In the genomic region with DNA sequence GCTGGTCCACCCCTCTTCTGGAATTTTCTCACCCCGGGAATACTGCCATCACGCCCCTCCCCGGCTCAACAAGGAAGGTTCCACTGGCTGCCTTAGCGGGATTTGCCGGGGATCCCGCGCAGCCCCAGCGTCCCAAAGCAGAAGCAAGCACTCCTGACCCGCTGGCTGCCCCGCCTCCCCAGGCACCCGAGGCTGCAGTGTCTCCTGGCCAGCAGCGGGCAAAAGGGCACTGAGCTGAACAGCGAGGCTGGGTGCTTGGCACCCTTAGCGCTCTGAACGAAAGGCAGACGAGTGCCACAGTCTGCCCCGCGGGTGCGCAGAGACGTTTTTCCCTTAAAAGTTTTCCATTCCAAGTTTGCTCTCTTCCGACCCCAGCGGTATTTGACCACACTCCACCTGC, we compare ENCODE assay signal across 9 mouse cellular contexts. TPM values are rescaled to one million over a fixed set of nuclear protein-coding genes. Genes with fewer than 3 reads are reported as not detected.
A peak's percentile ranks its signal among the peaks of the same experiment; 100 is the strongest.
DNase-seq lines count a peak whose midpoint lies in the region; ATAC-seq and TF ChIP-seq lines count a peak whose summit lies in the region.
"Had no signal": no experiment of that assay in that cellular context is flagged by ENCODE, and none has a peak within 500 bp of the region (broad histone marks: within the 10 kb centered on the region; RNA-seq: fewer than 3 reads in every experiment).

No protein-coding gene starts in this region.

- H3K4me2 ChIP-seq in neural tube, embryonic 15.5 days = peak overlapping the region; percentile 82

- peak overlapping the region; percentile 65 for H3K9ac ChIP-seq in neural tube, embryonic 15.5 days (replicated peaks)

- no peak for TF ChIP-seq POLR2A in lung, adult 2 months (IDR thresholded peaks at IDR 0.05; ENCODE audit: borderline replicate concordance, extremely low read depth, low read depth, low read length)

- no peaks in the 10 kb centered on the region for H3K27me3 ChIP-seq in neural tube, embryonic 15.5 days (replicated peaks)

- H3K4me1 ChIP-seq in brown adipose tissue, adult 24 weeks (ENCODE audit: control insufficient read depth, insufficient read depth, insufficient read length, low read length) = peaks cover 6% of the 10 kb centered on the region
- H3K4me1 ChIP-seq in lung, adult 2 months (ENCODE audit: control insufficient read depth, insufficient read depth, low read length) = peaks cover 6% of the 10 kb centered on the region
- peaks cover 72% of the 10 kb centered on the region for H3K4me1 ChIP-seq in neural tube, embryonic 15.5 days

- no peak for TF ChIP-seq CTCF in lung, adult 2 months (IDR thresholded peaks at IDR 0.05; ENCODE audit: insufficient read depth, low read length)

- no peak for ATAC-seq in neural tube, embryonic 15.5 days (ENCODE audit: low FRiP score)
- ATAC-seq in megakaryocyte-erythroid progenitor cell, adult 5-6 weeks (replicated peaks; ENCODE audit: low FRiP score, low TSS enrichment, poor library complexity, severe bottlenecking) = no peak

- peak overlapping the region; percentile 64 for H3K4me3 ChIP-seq in brown adipose tissue, adult 24 weeks (ENCODE audit: insufficient read depth, low read depth, low read length)
- H3K4me3 ChIP-seq in lung, adult 2 months (replicated peaks; ENCODE audit: extremely low read depth, low read depth, low read length) = peak overlapping the region; percentile 3
- H3K4me3 ChIP-seq in neural tube, embryonic 15.5 days (replicated peaks) = peak overlapping the region; percentile 53

- 2% methylated on average over 22 of the region's 22 CpGs for WGBS in lung, adult 2 months
- under 1% methylated on average over 22 of the region's 22 CpGs for WGBS in neural tube, embryonic 15.5 days

- DNase-seq in cerebellum, postnatal 10 days = peak; percentile 30 to 31
- DNase-seq in cerebellum, adult 9-10 months = no peak
- DNase-seq in heart, adult 9 months (ENCODE audit: low spot score in 2 of 2) = peak; percentile 11 to 19
- DNase-seq in kidney, adult 8-10 months = peak; percentile 64 to 73
- DNase-seq in lung, adult 2 months = no peak

- no peak overlapping the region for H3K27ac ChIP-seq in brown adipose tissue, adult 24 weeks (replicated peaks; ENCODE audit: low read depth, low read length)
- H3K27ac ChIP-seq in neural tube, embryonic 15.5 days (replicated peaks) = peak overlapping the region; percentile 82

- H3K36me3 ChIP-seq in neural tube, embryonic 15.5 days = no peaks in the 10 kb centered on the region

- no peaks in the 10 kb centered on the region for H3K9me3 ChIP-seq in neural tube, embryonic 15.5 days (replicated peaks)

RNA-seq across cellular contexts. Expression of a gene that starts 2.1 kb away (rescaled TPM):
- polyA plus RNA-seq in brown adipose tissue, adult 24 weeks (2012; ENCODE audit: insufficient read depth, insufficient read length, missing spikeins) = 0.48 and 1.4 TPM in 2 replicates
- 4.9 and 7.8 TPM in 2 replicates for polyA plus RNA-seq in lung, adult 2 months (2012; rRNA removed)
- polyA plus RNA-seq in neural tube, embryonic 15.5 days (2015; fragmentation: Nextera tagmentation; extraction: Ambion mirVana) = 65.1 and 70.0 TPM in 2 replicates
- total RNA-seq in megakaryocyte-erythroid progenitor cell, adult 5-6 weeks (2014; fragmentation: Nextera tagmentation) = 1.2 and 3.2 TPM in 2 replicates
- total RNA-seq in megakaryocyte-erythroid progenitor cell, adult 5-6 weeks (2017) = not detected in 2 replicates

RNA-seq across cellular contexts. Expression of a gene that starts 58.2 kb away (rescaled TPM):
- not detected in 2 replicates for polyA plus RNA-seq in brown adipose tissue, adult 24 weeks (2012; ENCODE audit: insufficient read depth, insufficient read length, missing spikeins)
- not detected in 2 replicates for polyA plus RNA-seq in lung, adult 2 months (2012; rRNA removed)
- polyA plus RNA-seq in neural tube, embryonic 15.5 days (2015; fragmentation: Nextera tagmentation; extraction: Ambion mirVana) = not detected in 2 replicates
- not detected in 2 replicates for total RNA-seq in megakaryocyte-erythroid progenitor cell, adult 5-6 weeks (2014; fragmentation: Nextera tagmentation)
- not detected in 2 replicates for total RNA-seq in megakaryocyte-erythroid progenitor cell, adult 5-6 weeks (2017)
- total RNA-seq: gastrocnemius, adult 8-10 months had no signal

Comparison
In these comparisons a context has a peak if more than half of its experiments do, and no peak if none do; other contexts are left out.
1. DNase-seq: peak in cerebellum, postnatal 10 days (2 of 2), heart, adult 9 months (2 of 2) and kidney, adult 8-10 months (2 of 2); none in cerebellum, adult 9-10 months (single experiment) and lung, adult 2 months (single experiment).
2. H3K4me3 ChIP-seq: peak in every context shown above with its lines; median percentile 64 in brown adipose tissue, adult 24 weeks; 53 in neural tube, embryonic 15.5 days; 3 in lung, adult 2 months.